Mouse (Mus musculus): ENCODE results near the gene Cldn15. TPM values are rescaled to one million over a fixed set of nuclear protein-coding genes. Genes with fewer than 3 reads are reported as not detected.

Cldn15 gene
- total RNA-seq, 2 experiments from 2014 or later, result 5.8 to 19.1 TPM

GRCm38 (mm10) chr5:136973670-136974069 is 7.3 kb downstream of the Cldn15 start:
- no peak for ATAC-seq (replicated peaks; ENCODE audit: low FRiP score, poor library complexity, severe bottlenecking)

- no peak for ATAC-seq (replicated peaks; ENCODE audit: low FRiP score, poor library complexity, severe bottlenecking)
Measured at GRCm38 (mm10) chr5:136977769-136978168, 11.4 kb downstream of the Cldn15 start.

GRCm38 (mm10) chr5:136979762-136980161 is 13.3 kb downstream of the Cldn15 start:
- ATAC-seq (replicated peaks; ENCODE audit: low FRiP score, poor library complexity, severe bottlenecking), result no peak

- no peak for ATAC-seq (replicated peaks; ENCODE audit: low FRiP score, poor library complexity, severe bottlenecking)
Measured at GRCm38 (mm10) chr5:136980974-136981373, 14.6 kb downstream of the Cldn15 start.

- ATAC-seq (replicated peaks; ENCODE audit: low FRiP score, poor library complexity, severe bottlenecking), result no peak
Measured at GRCm38 (mm10) chr5:136982338-136982930, 16.0 kb downstream of the Cldn15 start.

GRCm38 (mm10) chr5:136984828-136985227 is 18.4 kb downstream of the Cldn15 start:
- no peak for ATAC-seq (replicated peaks; ENCODE audit: low FRiP score, poor library complexity, severe bottlenecking)

GRCm38 (mm10) chr5:136986695-136987137 is 20.3 kb downstream of the Cldn15 start, which contains the start of gene Plod3:
TSS of gene Plod3 (plus strand) at chr5:136987019.
- ATAC-seq (replicated peaks; ENCODE audit: low FRiP score, poor library complexity, severe bottlenecking), result peak; percentile 91

GRCm38 (mm10) chr5:136987138-136987933 is 20.9 kb downstream of the Cldn15 start:
- peak; percentile 61 for ATAC-seq (replicated peaks; ENCODE audit: low FRiP score, poor library complexity, severe bottlenecking)

- no peak for ATAC-seq (replicated peaks; ENCODE audit: low FRiP score, poor library complexity, severe bottlenecking)
Measured at GRCm38 (mm10) chr5:136987934-136988271, 21.5 kb downstream of the Cldn15 start, which contains the start of gene Znhit1. TSS of gene Znhit1 (minus strand) at chr5:136988021.

GRCm38 (mm10) chr5:136988420-136988819 is 22.0 kb downstream of the Cldn15 start:
- no peak for ATAC-seq (replicated peaks; ENCODE audit: low FRiP score, poor library complexity, severe bottlenecking)

- ATAC-seq (replicated peaks; ENCODE audit: low FRiP score, poor library complexity, severe bottlenecking), result no peak
Measured at GRCm38 (mm10) chr5:136989801-136990200, 23.4 kb downstream of the Cldn15 start.

GRCm38 (mm10) chr5:136999449-136999848 is 33.0 kb downstream of the Cldn15 start:
- no peak for ATAC-seq (replicated peaks; ENCODE audit: low FRiP score, poor library complexity, severe bottlenecking)

- no peak for ATAC-seq (replicated peaks; ENCODE audit: low FRiP score, poor library complexity, severe bottlenecking)
Measured at GRCm38 (mm10) chr5:137000612-137001011, 34.2 kb downstream of the Cldn15 start.

- ATAC-seq (replicated peaks; ENCODE audit: low FRiP score, poor library complexity, severe bottlenecking), result no peak
Measured at GRCm38 (mm10) chr5:137007276-137007675, 40.9 kb downstream of the Cldn15 start.

- peak; percentile 55; the same call in 1 of the 2 replicates for ATAC-seq (replicated peaks; ENCODE audit: low FRiP score, poor library complexity, severe bottlenecking)
Measured at GRCm38 (mm10) chr5:137009988-137010387, 43.6 kb downstream of the Cldn15 start.

GRCm38 (mm10) chr5:137012401-137012950 is 46.1 kb downstream of the Cldn15 start:
- ATAC-seq (replicated peaks; ENCODE audit: low FRiP score, poor library complexity, severe bottlenecking), result no peak

- ATAC-seq (replicated peaks; ENCODE audit: low FRiP score, poor library complexity, severe bottlenecking), result no peak
Measured at GRCm38 (mm10) chr5:137015913-137016312, 49.5 kb downstream of the Cldn15 start.

- no peak for ATAC-seq (replicated peaks; ENCODE audit: low FRiP score, poor library complexity, severe bottlenecking)
Measured at GRCm38 (mm10) chr5:137024318-137024717, 57.9 kb downstream of the Cldn15 start.

GRCm38 (mm10) chr5:137025132-137025531 is 58.7 kb downstream of the Cldn15 start:
- ATAC-seq (replicated peaks; ENCODE audit: low FRiP score, poor library complexity, severe bottlenecking), result peak; percentile 86

Measured in erythroblast, adult 5-6 weeks (primary cell).